Mouse (Mus musculus): Measurements from ENCODE around the gene Spin1.

GRCm38 (mm10) chr13:51064429-51064828, 36.3 kb upstream of the Spin1 start:
- TF ChIP-seq POLR2A (IDR thresholded peaks at IDR 0.05; ENCODE audit: low read depth, low read length) = no peak
- TF ChIP-seq CTCF (IDR thresholded peaks at IDR 0.05; ENCODE audit: extremely low read depth, insufficient read length, insufficient replicate concordance, low read depth, low read length) = no peak

All from small intestine, adult 2 months (tissue).